Mouse (Mus musculus) cerebellum, adult 2 months (tissue): ENCODE results near the gene 5730596B20Rik.

ENCODE experiments used
- CTCF ChIP-seq: fragments of 200-500 bp; IDR thresholded peaks from 2 replicates; pipeline ENCODE4 v1.5.1; 2011; ENCODE audit warnings: low read depth, mild to moderate bottlenecking, control low read depth, low read length, moderate library complexity, borderline replicate concordance; ENCODE audit not compliant: insufficient read depth
- POLR2A ChIP-seq: fragments of 200-500 bp; IDR thresholded peaks from 2 replicates; pipeline ENCODE4 v1.6.1; 2011; ENCODE audit warnings: low read length, control low read depth, borderline replicate concordance; ENCODE audit not compliant: insufficient read depth

GRCm38 (mm10) chr6:52137841-52138535, 39.3 kb upstream of the 5730596B20Rik start:
- no peak for TF ChIP-seq CTCF
- no peak for TF ChIP-seq POLR2A
